Mouse (Mus musculus) erythroblast, embryonic 14.5 days (primary cell): ENCODE results near the gene Impg1. TPM values are rescaled to one million over a fixed set of nuclear protein-coding genes. Genes with fewer than 3 reads are reported as not detected.
"Not testable (repeated sequence)": the region's sequence is repeated elsewhere in the genome, so short reads cannot be mapped to it uniquely, and the experiment has no call there.

Experiments
- H3K27me3 ChIP-seq: 2 replicates; pipeline ENCODE4 v1.6.1; 2012; ENCODE audit warnings: inconsistent platforms; ENCODE audit not compliant: control insufficient read depth
- H3K36me3 ChIP-seq: 2 replicates; pipeline ENCODE4 v1.6.1; 2012; ENCODE audit warnings: mild to moderate bottlenecking, inconsistent platforms; ENCODE audit not compliant: control insufficient read depth
- H3K4me1 ChIP-seq: 2 replicates; pipeline ENCODE4 v1.6.1; 2012; ENCODE audit warnings: inconsistent platforms; ENCODE audit not compliant: control insufficient read depth
- H3K4me3 ChIP-seq: replicated peaks from 2 replicates; pipeline ENCODE3; 2012; ENCODE audit warnings: moderate library complexity, mild to moderate bottlenecking, inconsistent platforms
- H3K9me3 ChIP-seq: 2 replicates; pipeline ENCODE4 v1.6.1; 2012; ENCODE audit warnings: low read length, inconsistent platforms, mixed read lengths; ENCODE audit not compliant: control insufficient read depth
- GATA1 ChIP-seq: IDR thresholded peaks from 2 replicates; pipeline ENCODE4 v1.6.1; 2012; ENCODE audit warnings: low read length, inconsistent platforms, mixed read lengths
- TAL1 ChIP-seq: IDR thresholded peaks from 3 replicates; pipeline ENCODE4 v1.6.1; 2012; ENCODE audit warnings: low read length, inconsistent platforms, mixed read lengths
- polyA plus RNA-seq: library from polyadenylated mRNA; stranded (reverse); fragments of >175 nt; gene quantifications from 2 replicates; pipeline ENCODE4 v1.2.3, GENCODE M21; 2012

Impg1 gene
- polyA plus RNA-seq, 1 experiment: not detected

- Histone ChIP-seq H3K27me3 (no peaks in the 10 kb centered on the region), H3K4me3 (no peak overlapping the region), H3K36me3 (no peaks in the 10 kb centered on the region), H3K9me3 (no peaks in the 10 kb centered on the region), H3K4me1 (no peaks in the 10 kb centered on the region)
- TF ChIP-seq TAL1 (no peak), GATA1 (no peak)
Observed at GRCm38 (mm10) chr9:80333998-80334605, 131.2 kb downstream of the Impg1 start.

GRCm38 (mm10) chr9:80333466-80333865 is 131.8 kb downstream of the Impg1 start:
- H3K36me3 ChIP-seq: no peaks in the 10 kb centered on the region
- H3K27me3 ChIP-seq: no peaks in the 10 kb centered on the region
- TF ChIP-seq TAL1 (no peak), GATA1 (no peak)
- no peaks in the 10 kb centered on the region for H3K4me1 ChIP-seq
- no peaks in the 10 kb centered on the region for H3K9me3 ChIP-seq
- H3K4me3 ChIP-seq: no peak overlapping the region

GRCm38 (mm10) chr9:80332153-80332552 is 133.1 kb downstream of the Impg1 start:
- H3K4me3 ChIP-seq: no peak overlapping the region
- H3K27me3 ChIP-seq: no peaks in the 10 kb centered on the region
- no peak for TF ChIP-seq GATA1
- no peak for TF ChIP-seq TAL1
- H3K4me1 ChIP-seq: no peaks in the 10 kb centered on the region
- no peaks in the 10 kb centered on the region for H3K9me3 ChIP-seq
- H3K36me3 ChIP-seq: no peaks in the 10 kb centered on the region

GRCm38 (mm10) chr9:80321051-80321887 is 144.0 kb downstream of the Impg1 start:
- not testable (repeated sequence) for H3K4me3 ChIP-seq, H3K9me3 ChIP-seq, H3K4me1 ChIP-seq, H3K27me3 ChIP-seq, H3K36me3 ChIP-seq

GRCm38 (mm10) chr9:80318027-80318426 is 147.3 kb downstream of the Impg1 start:
- H3K9me3 ChIP-seq: no peaks in the 10 kb centered on the region
- H3K4me3 ChIP-seq: no peak overlapping the region
- no peaks in the 10 kb centered on the region for H3K4me1 ChIP-seq
- H3K27me3 ChIP-seq: no peaks in the 10 kb centered on the region
- no peaks in the 10 kb centered on the region for H3K36me3 ChIP-seq
- TF ChIP-seq TAL1: no peak
- TF ChIP-seq GATA1: no peak

- no peak for TF ChIP-seq GATA1
- no peak for TF ChIP-seq TAL1
- no peaks in the 10 kb centered on the region for H3K27me3 ChIP-seq
- H3K36me3 ChIP-seq: no peaks in the 10 kb centered on the region
- no peaks in the 10 kb centered on the region for H3K9me3 ChIP-seq
- no peaks in the 10 kb centered on the region for H3K4me1 ChIP-seq
- no peak overlapping the region for H3K4me3 ChIP-seq
Observed at GRCm38 (mm10) chr9:80315922-80316321, 149.4 kb downstream of the Impg1 start.

- TF ChIP-seq TAL1: no peak
- no peak for TF ChIP-seq GATA1
- H3K27me3 ChIP-seq: no peaks in the 10 kb centered on the region
- H3K9me3 ChIP-seq: no peaks in the 10 kb centered on the region
- H3K36me3 ChIP-seq: no peaks in the 10 kb centered on the region
- H3K4me1 ChIP-seq: no peaks in the 10 kb centered on the region
- H3K4me3 ChIP-seq: no peak overlapping the region
Observed at GRCm38 (mm10) chr9:80313610-80314009, 151.7 kb downstream of the Impg1 start.

GRCm38 (mm10) chr9:80307629-80308028 is 157.7 kb downstream of the Impg1 start:
- no peaks in the 10 kb centered on the region for H3K27me3 ChIP-seq
- no peaks in the 10 kb centered on the region for H3K4me1 ChIP-seq
- TF ChIP-seq TAL1 (no peak), GATA1 (no peak)
- H3K36me3 ChIP-seq: no peaks in the 10 kb centered on the region
- H3K4me3 ChIP-seq: no peak overlapping the region
- no peaks in the 10 kb centered on the region for H3K9me3 ChIP-seq

- no peaks in the 10 kb centered on the region for H3K27me3 ChIP-seq
- H3K9me3 ChIP-seq: no peaks in the 10 kb centered on the region
- TF ChIP-seq TAL1 (no peak), GATA1 (no peak)
- no peak overlapping the region for H3K4me3 ChIP-seq
- no peaks in the 10 kb centered on the region for H3K4me1 ChIP-seq
- no peaks in the 10 kb centered on the region for H3K36me3 ChIP-seq
Observed at GRCm38 (mm10) chr9:80306853-80307252, 158.4 kb downstream of the Impg1 start.
